Comparison of ENCODE assay signal across 8 mouse cellular contexts in genomic region chr19:17837471-17837859, GRCm38 (mm10). TPM values are rescaled to one million over a fixed set of nuclear protein-coding genes. Genes with fewer than 3 reads are reported as not detected.
DNase-seq lines count a peak whose midpoint lies in the region; ATAC-seq and TF ChIP-seq lines count a peak whose summit lies in the region.

Gene Pcsk5, minus strand, starts transcription at chr19:17837632.

- peak within 1 kb of the TSS; percentile 68 for H3K4me2 ChIP-seq in liver, embryonic 12.5 days

- ATAC-seq in liver, embryonic 12.5 days, result peak; percentile 70

- no peaks in the 10 kb centered on the region for H3K36me3 ChIP-seq in E14TG2a.4 (ENCODE audit: insufficient read depth, low read length)
- H3K36me3 ChIP-seq in liver, embryonic 12.5 days, result no peaks in the 10 kb centered on the region

- peak; percentile 68; the same call in 1 of the 2 replicates for TF ChIP-seq POLR2A in olfactory bulb, adult 2 months (IDR thresholded peaks at IDR 0.05; ENCODE audit: insufficient read depth, low read depth, low read length)

- H3K27ac ChIP-seq in liver, embryonic 12.5 days, result 0 out of 2 replicates have a peak within 1 kb of the TSS, but pooled peaks have one; percentile 37
- no peak within 1 kb of the TSS for H3K27ac ChIP-seq in olfactory bulb, adult 2 months (ENCODE audit: insufficient read depth, low read depth, low read length)

- 1% methylated on average over 33 of the region's 36 CpGs for WGBS in liver, embryonic 12.5 days (ENCODE audit: insufficient replicate concordance)
- WGBS in olfactory bulb, adult 2 months, result under 1% methylated on average over 36 of the region's 36 CpGs

- peaks cover 21% of the 10 kb centered on the region for H3K4me1 ChIP-seq in E14TG2a.4 (replicated peaks; ENCODE audit: low read depth, low read length)
- 0 out of 2 replicates have a peak, but pooled peaks cover 3% of the 10 kb centered on the region for H3K4me1 ChIP-seq in liver, embryonic 12.5 days
- H3K4me1 ChIP-seq in olfactory bulb, adult 2 months (ENCODE audit: control insufficient read depth, insufficient read depth, low read length), result peaks cover 12% of the 10 kb centered on the region

- H3K9me3 ChIP-seq in E14TG2a.4 (ENCODE audit: low read length), result no peaks in the 10 kb centered on the region
- H3K9me3 ChIP-seq in liver, embryonic 12.5 days (replicated peaks), result no peaks in the 10 kb centered on the region

- peak within 1 kb of the TSS; percentile 51 for H3K9ac ChIP-seq in liver, embryonic 12.5 days

- peak; percentile 49 for DNase-seq in cerebellum, adult 8-10 months
- peak; percentile 85 for DNase-seq in forelimb bud, embryonic 11.5 days (ENCODE audit: low read depth, low spot score)
- DNase-seq in heart, postnatal 14 days, result peak; percentile 86 to 88
- peak; percentile 91 to 94 for DNase-seq in kidney, postnatal 4 days
- peak; percentile 23 for DNase-seq in thymus, postnatal 4 days

- no peak for TF ChIP-seq CTCF in E14TG2a.4 (conservative IDR thresholded peaks at IDR 0.05; ENCODE audit: low read length)
- no peak for TF ChIP-seq CTCF in olfactory bulb, adult 2 months (IDR thresholded peaks at IDR 0.05; ENCODE audit: insufficient read depth, low read depth, low read length)

- peaks cover 59% of the 10 kb centered on the region for H3K27me3 ChIP-seq in E14TG2a.4 (ENCODE audit: insufficient read depth, low read length)
- peaks cover 39% of the 10 kb centered on the region for H3K27me3 ChIP-seq in liver, embryonic 12.5 days (replicated peaks)

- intact Hi-C loops in heart, postnatal 14 days (cut with DNase I), result loop anchor here (10.0 kb wide), 1 partner anchor 443 kb away; the partner anchor contains the start of gene Rfk

- H3K4me3 ChIP-seq in E14TG2a.4 (replicated peaks; ENCODE audit: low read length), result peak within 1 kb of the TSS; percentile 83
- peak within 1 kb of the TSS; percentile 55 for H3K4me3 ChIP-seq in liver, embryonic 12.5 days
- peak within 1 kb of the TSS; percentile 65 for H3K4me3 ChIP-seq in olfactory bulb, adult 2 months (ENCODE audit: insufficient read depth, low read depth, low read length)

RNA-seq across cellular contexts. Expression of gene Pcsk5, which starts in this region (rescaled TPM):
- total RNA-seq in heart, postnatal 14 days (2021), result 1 to 10 TPM; 3.8 to 4.8 TPM
- polyA plus RNA-seq in liver, embryonic 12.5 days (2016; fragmentation: Nextera tagmentation; extraction: Ambion mirVana), result 2.6 and 2.9 TPM in 2 replicates
- polyA plus RNA-seq in olfactory bulb, adult 2 months (2012; ENCODE audit: insufficient read depth, insufficient read length, low replicate concordance, missing spikeins), result not detected in 2 replicates

Comparison
In these comparisons a context has a peak if more than half of its experiments do, and no peak if none do; other contexts are left out.
1. DNase-seq: peak in every context shown above with its lines; median percentile 92 in kidney, postnatal 4 days; 87 in heart, postnatal 14 days; 85 in forelimb bud, embryonic 11.5 days; 49 in cerebellum, adult 8-10 months; 23 in thymus, postnatal 4 days.